Mouse (Mus musculus): ENCODE data around the gene Car8. TPM values are rescaled to one million over a fixed set of nuclear protein-coding genes. Genes with fewer than 3 reads are reported as not detected.

Car8 gene
- polyA plus RNA-seq (2014; fragmentation: Nextera tagmentation; extraction: Ambion mirVana), result 1.7 and 1.9 TPM in 2 replicates

DNA sequence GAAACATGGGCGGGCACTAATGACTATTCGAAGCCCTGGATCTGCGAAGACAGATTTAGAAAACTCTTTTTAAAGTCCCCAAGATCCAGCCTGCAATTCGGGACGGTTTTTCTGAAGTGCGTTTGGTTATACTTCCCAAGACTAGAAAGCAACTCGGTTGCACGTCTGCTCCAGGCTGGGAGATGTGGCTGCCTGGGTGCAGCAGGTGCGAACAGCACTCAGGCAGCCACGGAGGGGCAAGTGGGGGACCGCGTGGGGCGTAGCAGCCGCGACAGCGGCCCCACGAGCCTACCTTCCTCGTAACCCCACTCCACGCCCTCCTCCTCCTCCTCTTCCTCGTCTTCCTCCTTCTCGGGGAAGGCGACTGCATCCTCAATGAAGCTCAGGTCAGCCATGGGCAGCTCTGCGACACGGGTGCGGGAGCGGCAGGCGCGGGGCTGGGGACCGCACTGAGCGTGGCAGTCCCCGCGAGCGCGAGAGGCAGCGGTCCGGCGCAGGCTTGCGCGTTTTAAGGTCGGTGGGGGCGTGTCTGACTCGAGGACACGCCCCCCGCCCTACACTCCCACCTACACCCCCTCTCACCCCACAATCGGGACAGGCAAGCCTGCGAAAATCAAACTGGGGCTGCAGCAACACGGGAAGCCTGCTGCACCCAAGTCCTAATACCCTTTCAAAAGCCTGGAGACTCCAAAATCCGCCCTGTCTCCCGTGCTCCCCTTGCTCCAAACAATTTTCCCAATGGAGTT is at the start of gene Car8:
Car8 (minus strand) TSS at position 482 of the 746 bp plus-strand sequence.
- H3K9me3 ChIP-seq (ENCODE audit: control insufficient read depth, low read length), result no peaks in the 10 kb centered on the region
- no peak within 1 kb of the TSS for H3K27ac ChIP-seq (ENCODE audit: low read depth, low read length)
- 1% methylated on average over 47 of the region's 49 CpGs for WGBS
- H3K36me3 ChIP-seq (ENCODE audit: control insufficient read depth, insufficient read depth, low read length), result no peaks in the 10 kb centered on the region
- ATAC-seq (replicated peaks; ENCODE audit: low FRiP score) (peak; percentile 79), DNase-seq (ENCODE audit: low spot score) (peak; percentile 53)
- peaks cover 4% of the 10 kb centered on the region; the same call in 1 of the 2 replicates for H3K27me3 ChIP-seq (replicated peaks; ENCODE audit: control insufficient read depth, insufficient read depth, low read length)
- H3K4me3 ChIP-seq (ENCODE audit: low read depth, low read length), result peak within 1 kb of the TSS; percentile 68
- no peaks in the 10 kb centered on the region for H3K4me1 ChIP-seq (replicated peaks; ENCODE audit: control insufficient read depth, insufficient read depth, low read length)
- H3K9ac ChIP-seq (ENCODE audit: low read depth, low read length), result peak within 1 kb of the TSS; percentile 74
- peak within 1 kb of the TSS; percentile 97 for H3K4me2 ChIP-seq

DNA sequence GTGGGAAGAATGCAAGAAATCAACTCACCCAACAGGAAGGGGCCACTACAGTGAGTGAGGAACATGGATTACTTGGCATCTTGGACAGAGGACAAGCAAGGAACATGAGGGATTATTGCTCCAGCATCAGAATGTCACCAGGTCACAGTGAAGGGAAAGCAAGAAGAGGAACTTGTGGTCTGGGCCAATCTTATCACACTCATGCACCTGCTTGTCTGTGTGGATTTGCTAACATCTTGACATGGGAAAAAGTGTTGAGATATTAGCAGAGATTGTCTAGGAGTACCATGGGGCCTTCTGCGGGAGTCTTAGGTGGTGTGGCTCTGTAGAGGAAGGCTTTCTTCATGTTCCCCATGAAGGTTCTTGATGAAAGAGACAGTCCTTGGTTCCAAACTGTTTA is 46.1 kb upstream of the Car8 start:
- H3K4me3 ChIP-seq (ENCODE audit: low read depth, low read length), result no peak overlapping the region
- ATAC-seq (replicated peaks; ENCODE audit: low FRiP score) (no peak), DNase-seq (ENCODE audit: low spot score) (no peak)
- H3K36me3 ChIP-seq (ENCODE audit: control insufficient read depth, insufficient read depth, low read length), result no peaks in the 10 kb centered on the region
- WGBS, result 41% methylated on average over 1 of the region's 1 CpGs
- no peaks in the 10 kb centered on the region for H3K4me1 ChIP-seq (replicated peaks; ENCODE audit: control insufficient read depth, insufficient read depth, low read length)
- no peak overlapping the region for H3K9ac ChIP-seq (ENCODE audit: low read depth, low read length)
- H3K27ac ChIP-seq (ENCODE audit: low read depth, low read length), result no peak overlapping the region
- no peak overlapping the region for H3K4me2 ChIP-seq
- H3K9me3 ChIP-seq (ENCODE audit: control insufficient read depth, low read length), result no peaks in the 10 kb centered on the region
- H3K27me3 ChIP-seq (replicated peaks; ENCODE audit: control insufficient read depth, insufficient read depth, low read length), result no peaks in the 10 kb centered on the region; the same call in 1 of the 2 replicates

DNA sequence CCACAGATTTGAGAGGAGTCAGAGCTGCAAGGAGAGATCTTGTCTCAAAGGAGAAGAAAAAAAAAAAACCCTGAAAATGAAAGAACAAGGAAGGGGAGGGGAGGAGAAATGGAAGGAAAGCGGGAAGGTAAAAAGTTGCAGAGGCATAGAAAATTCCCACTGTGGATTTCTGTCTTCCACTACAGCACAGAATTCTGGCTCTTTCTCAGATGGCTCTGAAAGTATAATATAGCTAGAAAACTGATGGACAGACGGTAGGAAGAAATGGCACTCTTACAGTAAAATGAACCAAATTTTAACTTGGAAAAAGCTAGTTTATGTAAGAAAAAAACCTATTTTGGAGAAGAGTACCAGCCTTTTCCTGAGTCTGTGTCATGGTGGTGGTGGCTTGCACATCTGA is 39.3 kb upstream of the Car8 start:
- no peaks in the 10 kb centered on the region for H3K4me1 ChIP-seq (replicated peaks; ENCODE audit: control insufficient read depth, insufficient read depth, low read length)
- no peaks in the 10 kb centered on the region for H3K27me3 ChIP-seq (replicated peaks; ENCODE audit: control insufficient read depth, insufficient read depth, low read length)
- no peak overlapping the region for H3K4me2 ChIP-seq
- no peak for DNase-seq (ENCODE audit: low spot score)
- H3K9me3 ChIP-seq (ENCODE audit: control insufficient read depth, low read length), result no peaks in the 10 kb centered on the region
- H3K4me3 ChIP-seq (ENCODE audit: low read depth, low read length), result no peak overlapping the region
- no peaks in the 10 kb centered on the region for H3K36me3 ChIP-seq (ENCODE audit: control insufficient read depth, insufficient read depth, low read length)
- 91% methylated on average over 2 of the region's 2 CpGs for WGBS
- no peak for ATAC-seq (replicated peaks; ENCODE audit: low FRiP score)
- H3K9ac ChIP-seq (ENCODE audit: low read depth, low read length), result no peak overlapping the region
- no peak overlapping the region for H3K27ac ChIP-seq (ENCODE audit: low read depth, low read length)

DNA sequence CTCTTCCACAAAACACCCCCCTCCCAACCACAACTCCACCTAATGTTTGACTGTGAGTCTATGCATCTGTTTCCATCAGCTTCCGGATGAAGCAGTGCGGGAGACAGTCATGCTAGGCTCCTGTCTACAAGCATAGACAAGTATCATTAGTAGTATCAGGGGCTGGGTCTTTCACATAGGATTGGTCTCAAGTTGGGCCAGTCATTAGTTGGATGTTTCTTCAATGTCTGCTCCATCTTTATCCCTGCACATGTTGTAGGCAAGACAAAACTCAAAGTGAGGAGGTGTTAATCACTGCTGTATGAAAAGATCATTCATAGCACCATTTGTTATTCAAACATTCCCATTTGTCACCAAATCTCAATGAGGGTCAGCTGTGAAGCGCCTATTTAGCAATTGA is 11.0 kb upstream of the Car8 start:
- Histone ChIP-seq H3K9me3 (ENCODE audit: control insufficient read depth, low read length) (no peaks in the 10 kb centered on the region), H3K27me3 (replicated peaks; ENCODE audit: control insufficient read depth, insufficient read depth, low read length) (no peaks in the 10 kb centered on the region), H3K9ac (ENCODE audit: low read depth, low read length) (no peak overlapping the region), H3K36me3 (ENCODE audit: control insufficient read depth, insufficient read depth, low read length) (no peaks in the 10 kb centered on the region), H3K4me1 (replicated peaks; ENCODE audit: control insufficient read depth, insufficient read depth, low read length) (no peaks in the 10 kb centered on the region), H3K4me2 (no peak overlapping the region), H3K4me3 (ENCODE audit: low read depth, low read length) (no peak overlapping the region), H3K27ac (ENCODE audit: low read depth, low read length) (no peak overlapping the region)
- 88% methylated on average over 3 of the region's 3 CpGs for WGBS
- DNase-seq (ENCODE audit: low spot score) (no peak), ATAC-seq (replicated peaks; ENCODE audit: low FRiP score) (no peak)

GRCm38 (mm10) chr4:8245495-8246063 is 6.7 kb upstream of the Car8 start:
- Histone ChIP-seq H3K9ac (ENCODE audit: low read depth, low read length) (no peak overlapping the region), H3K4me3 (ENCODE audit: low read depth, low read length) (no peak overlapping the region), H3K4me1 (replicated peaks; ENCODE audit: control insufficient read depth, insufficient read depth, low read length) (no peaks in the 10 kb centered on the region), H3K27me3 (replicated peaks; ENCODE audit: control insufficient read depth, insufficient read depth, low read length) (no peaks in the 10 kb centered on the region), H3K27ac (ENCODE audit: low read depth, low read length) (no peak overlapping the region), H3K4me2 (no peak overlapping the region), H3K9me3 (ENCODE audit: control insufficient read depth, low read length) (no peaks in the 10 kb centered on the region), H3K36me3 (ENCODE audit: control insufficient read depth, insufficient read depth, low read length) (no peaks in the 10 kb centered on the region)
- 60% methylated on average over 1 of the region's 1 CpGs for WGBS
- ATAC-seq (replicated peaks; ENCODE audit: low FRiP score) (no peak), DNase-seq (ENCODE audit: low spot score) (no peak)

- H3K9me3 ChIP-seq (ENCODE audit: control insufficient read depth, low read length), result no peaks in the 10 kb centered on the region
- no peak overlapping the region for H3K27ac ChIP-seq (ENCODE audit: low read depth, low read length)
- H3K9ac ChIP-seq (ENCODE audit: low read depth, low read length), result no peak overlapping the region
- H3K36me3 ChIP-seq (ENCODE audit: control insufficient read depth, insufficient read depth, low read length), result no peaks in the 10 kb centered on the region
- ATAC-seq (replicated peaks; ENCODE audit: low FRiP score), result no peak
- H3K4me1 ChIP-seq (replicated peaks; ENCODE audit: control insufficient read depth, insufficient read depth, low read length), result no peaks in the 10 kb centered on the region
- DNase-seq (ENCODE audit: low spot score), result no peak
- no peak overlapping the region for H3K4me3 ChIP-seq (ENCODE audit: low read depth, low read length)
- H3K4me2 ChIP-seq, result no peak overlapping the region
- 74% methylated on average over 3 of the region's 3 CpGs for WGBS
- no peaks in the 10 kb centered on the region for H3K27me3 ChIP-seq (replicated peaks; ENCODE audit: control insufficient read depth, insufficient read depth, low read length)
These were observed 6.2 kb upstream of the Car8 start for GRCm38 (mm10) chr4:8245062-8245461.

DNA sequence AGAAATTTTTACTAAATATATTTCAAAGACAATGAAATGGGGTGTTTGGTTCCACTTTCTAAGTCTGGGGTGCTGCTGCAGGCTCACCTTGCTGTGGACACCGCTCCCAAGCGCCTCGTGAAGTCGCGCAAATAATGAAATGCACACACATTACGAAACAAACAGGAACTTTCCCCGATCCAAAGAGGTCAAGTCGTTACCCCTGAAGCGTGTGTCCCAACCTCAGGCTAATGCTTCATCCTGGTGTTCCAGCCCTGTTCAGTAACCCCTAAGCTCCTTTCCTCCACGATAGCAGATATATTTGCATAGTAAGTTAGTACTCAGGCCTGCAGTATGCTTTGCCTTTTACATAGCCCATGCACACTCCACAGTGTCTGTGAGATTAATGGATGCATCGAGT is 858 bp upstream of the Car8 start:
- Histone ChIP-seq H3K4me3 (ENCODE audit: low read depth, low read length) (no peak overlapping the region; the same call in 1 of the 2 replicates), H3K27ac (ENCODE audit: low read depth, low read length) (no peak overlapping the region), H3K9ac (ENCODE audit: low read depth, low read length) (no peak overlapping the region), H3K4me1 (replicated peaks; ENCODE audit: control insufficient read depth, insufficient read depth, low read length) (no peaks in the 10 kb centered on the region), H3K4me2 (peak overlapping the region; percentile 97), H3K36me3 (ENCODE audit: control insufficient read depth, insufficient read depth, low read length) (no peaks in the 10 kb centered on the region), H3K27me3 (replicated peaks; ENCODE audit: control insufficient read depth, insufficient read depth, low read length) (peaks cover 4% of the 10 kb centered on the region; the same call in 1 of the 2 replicates), H3K9me3 (ENCODE audit: control insufficient read depth, low read length) (no peaks in the 10 kb centered on the region)
- DNase-seq (ENCODE audit: low spot score), result no peak
- WGBS, result 57% methylated on average over 11 of the region's 11 CpGs
- peak; percentile 36; the same call in 1 of the 2 replicates for ATAC-seq (replicated peaks; ENCODE audit: low FRiP score)

DNA sequence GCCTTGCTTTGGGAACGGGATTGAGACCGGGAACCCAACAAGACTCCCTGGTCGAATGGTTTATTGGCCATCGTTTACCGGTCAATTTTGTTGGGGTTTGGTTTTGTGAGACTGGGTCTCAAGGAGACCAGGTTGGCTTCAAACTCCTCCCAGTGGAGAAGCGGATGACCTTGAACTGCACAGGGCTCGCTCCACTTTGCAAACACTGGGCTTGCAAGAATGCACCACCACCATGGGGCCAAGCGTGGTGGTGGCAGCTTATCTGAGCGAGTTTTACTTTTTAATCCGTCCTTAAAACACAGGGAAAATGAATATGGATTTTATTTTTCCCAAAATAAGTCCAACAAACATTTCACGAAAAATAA is 447 bp upstream of the Car8 start:
- no peaks in the 10 kb centered on the region for H3K36me3 ChIP-seq (ENCODE audit: control insufficient read depth, insufficient read depth, low read length)
- H3K4me1 ChIP-seq (replicated peaks; ENCODE audit: control insufficient read depth, insufficient read depth, low read length), result no peaks in the 10 kb centered on the region
- H3K27ac ChIP-seq (ENCODE audit: low read depth, low read length), result no peak overlapping the region
- H3K9me3 ChIP-seq (ENCODE audit: control insufficient read depth, low read length), result no peaks in the 10 kb centered on the region
- no peak overlapping the region for H3K9ac ChIP-seq (ENCODE audit: low read depth, low read length)
- H3K27me3 ChIP-seq (replicated peaks; ENCODE audit: control insufficient read depth, insufficient read depth, low read length), result peaks cover 4% of the 10 kb centered on the region; the same call in 1 of the 2 replicates
- ATAC-seq (replicated peaks; ENCODE audit: low FRiP score) (0 out of 2 replicates have a peak, but pooled peaks have one; percentile 56), DNase-seq (ENCODE audit: low spot score) (no peak)
- 25% methylated on average over 11 of the region's 11 CpGs for WGBS
- H3K4me2 ChIP-seq, result peak overlapping the region; percentile 97
- peak overlapping the region; percentile 68 for H3K4me3 ChIP-seq (ENCODE audit: low read depth, low read length)
